Mouse (Mus musculus) spleen, postnatal 4 days (tissue): Measurements from ENCODE around the gene Dut.
"Not testable (repeated sequence)": the region's sequence is repeated elsewhere in the genome, so short reads cannot be mapped to it uniquely, and the experiment has no call there.

Experiments used
- DNase-seq, 2 experiments: peaks; one replicate each; pipeline ENCODE4 v3.0.0; 2022; ENCODE audit warnings: low spot score in 2 of 2

Gene Dut

GRCm38 (mm10) chr2:125254630-125255029 lies 7.6 kb downstream of the Dut start:
- no peak for DNase-seq

GRCm38 (mm10) chr2:125255886-125256285 lies 8.9 kb downstream of the Dut start:
- no peak for DNase-seq

- DNase-seq: no peak
Observed at GRCm38 (mm10) chr2:125259230-125260120, 12.5 kb downstream of the Dut start.

GRCm38 (mm10) chr2:125260326-125260725 lies 13.3 kb downstream of the Dut start:
- no peak for DNase-seq

GRCm38 (mm10) chr2:125263056-125263455 lies 16.1 kb downstream of the Dut start:
- no peak for DNase-seq

GRCm38 (mm10) chr2:125263753-125264152 lies 16.8 kb downstream of the Dut start:
- DNase-seq: no peak

- no peak for DNase-seq
Observed at GRCm38 (mm10) chr2:125268876-125269275, 21.9 kb downstream of the Dut start.

- DNase-seq: no peak
Observed at GRCm38 (mm10) chr2:125275617-125276016, 28.6 kb downstream of the Dut start.

- DNase-seq: no peak
Observed at GRCm38 (mm10) chr2:125276692-125277091, 29.7 kb downstream of the Dut start.

GRCm38 (mm10) chr2:125278474-125278873 lies 31.5 kb downstream of the Dut start:
- DNase-seq: no peak

GRCm38 (mm10) chr2:125279995-125280394 lies 33.0 kb downstream of the Dut start:
- not testable (repeated sequence) for DNase-seq

GRCm38 (mm10) chr2:125282334-125283206 lies 35.6 kb downstream of the Dut start:
- no peak for DNase-seq

- no peak for DNase-seq
Observed at GRCm38 (mm10) chr2:125285777-125286176, 38.8 kb downstream of the Dut start.

- no peak for DNase-seq
Observed at GRCm38 (mm10) chr2:125290197-125290965, 43.4 kb downstream of the Dut start.

- no peak for DNase-seq
Observed at GRCm38 (mm10) chr2:125291101-125291500, 44.1 kb downstream of the Dut start.

GRCm38 (mm10) chr2:125292616-125293015 lies 45.6 kb downstream of the Dut start:
- DNase-seq: no peak

- no peak for DNase-seq
Observed at GRCm38 (mm10) chr2:125293969-125294491, 47.0 kb downstream of the Dut start.

- DNase-seq: no peak
Observed at GRCm38 (mm10) chr2:125295526-125295925, 48.5 kb downstream of the Dut start.

GRCm38 (mm10) chr2:125298841-125299240 lies 51.9 kb downstream of the Dut start:
- no peak for DNase-seq

GRCm38 (mm10) chr2:125301877-125302624 lies 55.1 kb downstream of the Dut start:
- no peak for DNase-seq

GRCm38 (mm10) chr2:125302625-125302924 lies 55.6 kb downstream of the Dut start:
- DNase-seq: no peak
